Mouse (Mus musculus) stomach, postnatal 0 days (tissue): ENCODE data around the gene Gm28710.

Experiments used
- CTCF ChIP-seq: IDR thresholded peaks from 2 replicates; pipeline ENCODE4 v1.5.1; 2016; ENCODE audit warnings: antibody characterized with exemption, low read depth, mild to moderate bottlenecking, moderate library complexity
- EP300 ChIP-seq: optimal IDR thresholded peaks from 2 replicates; pipeline ENCODE3; 2016; ENCODE audit warnings: antibody characterized with exemption

GRCm38 (mm10) chr5:16919791-16920190, 128.2 kb downstream of the Gm28710 start:
- TF ChIP-seq CTCF: no peak
- TF ChIP-seq EP300: no peak
